Mouse (Mus musculus) common myeloid progenitor, adult 5-6 weeks (primary cell): ENCODE measurements at regions not wholly inside any gene's neighbourhood (a gene's known extent, or its start where the extent isn't known, plus 50 kb on each side); places are given as distances from the start of the nearest gene placed in this dataset.
A peak's percentile ranks its signal among the peaks of the same experiment; 100 is the strongest.

Experiments
- ATAC-seq: replicated peaks from 2 replicates; pipeline ENCODE4 v1.8.0; 2016; ENCODE audit warnings: low read depth, mild to moderate bottlenecking, moderate TSS enrichment, inconsistent platforms; ENCODE audit not compliant: poor library complexity, severe bottlenecking

GRCm38 (mm10) chr8:64542501-64542900 lies 150.4 kb downstream of the Cpe start:
- ATAC-seq, result no peak

DNA sequence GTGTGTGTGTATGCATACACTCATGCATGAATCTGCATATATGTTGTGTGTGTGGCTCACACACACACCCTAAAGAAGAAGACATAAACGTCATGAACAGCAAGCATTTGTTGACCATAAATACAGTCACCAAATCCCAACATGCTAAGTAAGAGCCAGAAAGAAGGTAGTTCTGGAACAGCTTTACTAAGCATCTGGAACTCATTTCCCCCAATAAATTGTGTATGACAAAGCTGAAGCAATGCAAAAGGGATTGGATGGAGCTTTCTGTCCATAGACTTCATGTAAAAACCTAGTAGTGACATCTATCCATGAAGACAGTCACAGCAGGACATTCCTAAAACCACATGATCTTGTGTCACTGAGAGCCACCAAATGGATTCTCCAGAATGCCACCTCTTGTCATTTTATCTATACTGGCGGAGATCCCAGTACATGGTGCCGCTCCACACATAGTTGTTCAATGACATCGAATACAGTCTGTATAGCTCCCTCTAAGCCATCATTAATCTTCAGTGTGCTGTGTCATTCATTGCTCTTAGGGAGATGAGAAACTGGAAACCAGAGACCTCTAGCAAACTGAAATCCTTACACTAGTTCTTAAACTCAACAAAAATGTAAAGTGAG lies 152.9 kb downstream of the Cpe start:
- ATAC-seq, result no peak

GRCm38 (mm10) chr8:64531780-64532179 lies 161.1 kb downstream of the Cpe start:
- peak; percentile 39; the same call in 1 of the 2 replicates for ATAC-seq

DNA sequence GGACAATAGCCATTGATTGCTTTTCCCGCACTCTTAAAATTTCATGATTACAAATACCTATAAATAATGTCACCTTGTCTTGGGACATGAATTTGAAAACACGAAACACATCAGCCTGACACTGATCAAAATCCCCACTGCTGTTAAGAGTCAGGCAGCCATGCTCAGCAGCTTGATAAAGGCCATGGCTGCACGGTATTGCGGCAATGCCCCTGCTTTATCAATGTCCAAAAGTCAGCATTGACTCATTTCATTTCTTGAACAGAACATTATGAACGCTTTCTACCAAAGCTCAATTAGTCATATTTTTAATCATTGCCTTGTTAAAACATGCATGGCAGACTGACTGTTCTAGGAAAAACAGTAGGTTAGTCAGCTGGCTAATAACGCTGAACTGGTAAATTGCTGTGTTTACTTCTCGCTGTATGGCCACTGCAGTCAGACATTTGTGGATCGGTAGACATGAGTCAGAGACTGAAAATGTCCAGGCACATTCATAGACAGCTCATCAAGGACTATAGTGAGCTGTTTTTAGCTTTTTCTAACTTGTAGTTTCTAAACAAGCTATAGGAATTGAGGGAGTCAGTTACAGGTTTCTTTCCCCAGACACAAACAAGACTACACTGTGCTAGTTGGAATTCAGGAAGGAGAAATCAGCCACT lies 170.3 kb downstream of the Cpe start:
- no peak for ATAC-seq

DNA sequence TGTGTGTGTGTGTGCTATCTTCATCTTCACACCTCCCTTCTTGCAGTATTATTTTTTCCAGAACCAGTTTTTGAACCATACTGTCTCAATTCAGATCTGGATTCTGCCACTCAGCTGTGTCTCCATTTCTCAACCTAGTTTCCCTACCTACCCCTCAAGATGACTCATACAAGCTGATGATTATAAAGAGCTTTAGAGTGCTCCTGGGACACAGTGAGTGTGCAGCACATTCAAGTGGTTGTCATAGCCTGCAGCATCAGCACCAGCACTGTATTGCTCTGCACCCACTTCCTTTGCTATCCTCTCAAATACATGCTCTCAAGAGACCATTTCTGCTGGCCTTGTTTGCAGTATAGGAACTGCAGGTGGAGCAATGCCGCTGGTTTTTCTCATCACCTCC lies 173.2 kb downstream of the Cpe start:
- no peak for ATAC-seq

- no peak for ATAC-seq
These were observed 176.9 kb downstream of the Cpe start for GRCm38 (mm10) chr8:64515923-64516322.

- ATAC-seq, result no peak
These were observed 195.4 kb downstream of the Cpe start for GRCm38 (mm10) chr8:64497281-64498060.

GRCm38 (mm10) chr8:64496333-64497213 lies 196.3 kb downstream of the Cpe start:
- ATAC-seq, result no peak

- no peak for ATAC-seq
These were observed 201.3 kb downstream of the Cpe start for GRCm38 (mm10) chr8:64491561-64491960.

DNA sequence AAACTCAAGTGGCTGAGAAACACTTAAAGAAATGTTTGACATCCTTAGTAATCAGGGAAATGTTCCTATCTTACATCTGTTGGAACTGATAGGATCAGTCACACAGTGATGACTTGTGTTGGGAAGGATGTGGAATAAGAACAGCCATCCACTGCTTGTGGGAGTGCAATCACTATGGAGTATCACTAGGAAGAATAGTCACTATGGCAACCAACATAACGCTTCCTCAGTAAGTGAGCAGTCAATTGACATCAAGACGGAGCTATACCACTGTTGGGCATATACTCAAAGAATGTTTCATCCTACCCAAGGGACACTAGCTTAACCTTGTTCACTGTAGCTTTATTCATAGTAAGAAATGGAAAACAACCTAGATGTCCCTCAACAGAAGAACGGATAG lies 204.8 kb downstream of the Cpe start:
- no peak for ATAC-seq

- ATAC-seq, result no peak
These were observed 219.6 kb downstream of the Cpe start for GRCm38 (mm10) chr8:64473276-64473675.

GRCm38 (mm10) chr8:64472801-64473270 lies 220.0 kb downstream of the Cpe start:
- ATAC-seq, result no peak

GRCm38 (mm10) chr8:64461136-64461535 lies 231.7 kb downstream of the Cpe start:
- ATAC-seq, result no peak

DNA sequence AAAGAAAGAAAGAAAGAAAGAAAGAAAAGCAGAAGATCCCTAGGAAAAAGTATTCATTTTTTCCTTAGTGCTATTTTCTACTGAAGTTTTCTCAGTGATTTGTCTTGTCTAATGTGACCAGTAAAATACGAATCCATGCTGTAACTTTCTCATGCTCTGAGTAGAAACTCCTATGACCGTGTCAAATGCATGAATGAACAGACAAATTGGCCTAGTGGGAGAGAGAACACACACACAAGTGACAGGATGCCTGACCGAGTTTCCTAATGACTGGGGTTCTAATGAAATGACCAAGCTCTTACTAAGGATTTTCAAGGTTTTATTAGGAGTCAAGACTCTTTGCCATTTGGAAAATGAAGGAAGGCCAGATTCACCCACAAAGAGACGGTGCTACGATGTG lies 235.9 kb downstream of the Cpe start:
- no peak for ATAC-seq

DNA sequence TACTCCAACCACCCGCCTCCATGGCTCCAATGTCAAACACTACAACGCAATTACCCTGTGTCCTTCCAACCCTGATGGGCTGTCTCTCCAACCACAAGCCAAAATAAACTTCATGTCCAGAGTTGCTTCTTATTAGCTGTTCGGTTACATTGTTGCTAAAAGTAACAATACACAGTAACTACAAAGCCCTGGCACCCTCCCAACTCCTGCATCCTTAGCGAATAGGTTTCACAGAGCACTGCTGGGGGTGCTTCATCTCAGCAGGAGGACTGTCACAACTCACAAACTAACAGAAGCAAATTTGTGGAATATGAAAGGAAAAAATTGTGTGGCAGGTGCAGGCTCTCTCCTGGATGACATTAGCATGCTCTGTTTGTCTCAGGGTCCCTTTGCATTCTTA lies 238.1 kb downstream of the Cpe start:
- no peak for ATAC-seq

DNA sequence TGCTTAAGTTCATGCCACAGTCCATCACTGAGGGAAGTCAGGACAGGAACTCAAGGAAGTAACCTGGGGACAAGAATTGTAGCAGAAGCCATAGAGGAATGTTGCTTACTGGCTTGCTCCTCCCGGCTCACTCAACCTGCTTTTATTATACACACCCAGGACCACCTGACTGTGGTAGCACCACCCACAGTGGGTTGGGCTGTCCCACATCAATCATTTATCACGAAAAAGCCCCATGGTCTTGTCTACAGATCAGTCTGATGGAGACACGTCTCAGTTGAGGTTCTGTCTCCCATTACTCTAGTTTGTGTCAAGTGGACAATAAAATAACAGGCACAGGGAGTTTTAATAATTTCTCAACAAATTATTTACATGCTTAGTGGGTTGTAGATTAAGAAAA lies 239.3 kb upstream of the Tll1 start:
- ATAC-seq, result no peak

DNA sequence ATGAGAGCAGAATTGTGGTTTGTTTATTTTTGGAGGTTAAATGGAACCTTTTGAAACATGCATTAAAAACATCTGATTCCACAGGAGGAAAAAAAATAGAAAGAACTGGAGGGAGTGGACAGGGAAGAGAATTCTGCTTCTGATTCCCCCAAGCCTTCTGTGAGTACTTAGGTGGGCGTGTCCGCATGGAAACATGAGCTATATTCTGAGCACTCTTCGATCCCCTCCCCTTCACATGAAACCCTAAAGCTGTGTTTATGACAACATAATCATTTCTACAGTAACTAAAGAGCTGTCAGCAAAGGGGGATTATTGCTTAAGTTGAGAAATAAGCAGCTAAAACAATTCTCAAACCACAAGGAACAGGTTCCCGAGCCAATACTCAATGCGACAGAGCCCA lies 238.4 kb upstream of the Tll1 start:
- no peak for ATAC-seq

- ATAC-seq, result no peak
These were observed 232.4 kb upstream of the Tll1 start for GRCm38 (mm10) chr8:64438489-64438888.

- no peak for ATAC-seq
These were observed 228.6 kb upstream of the Tll1 start for GRCm38 (mm10) chr8:64434648-64435047.

GRCm38 (mm10) chr8:64422850-64423214 lies 216.8 kb upstream of the Tll1 start:
- no peak for ATAC-seq
